Mouse (Mus musculus) limb, embryonic 10.5 days (tissue): ENCODE data around the gene Rtn4rl2. TPM values are rescaled to one million over a fixed set of nuclear protein-coding genes. Genes with fewer than 3 reads are reported as not detected.

Source experiments
- DNase-seq: peaks from one replicate; pipeline ENCODE4 v3.0.0-alpha.2; 2017; ENCODE audit warnings: low spot score
- H3K27ac ChIP-seq: fragments of 300-500 bp; sonication (generic); 2 replicates; pipeline ENCODE4 v1.5.1; 2016; ENCODE audit warnings: mild to moderate bottlenecking
- H3K27me3 ChIP-seq: fragments of 300-500 bp; sonication (generic); 2 replicates; pipeline ENCODE4 v1.6.1; 2016; ENCODE audit warnings: low read depth, mild to moderate bottlenecking; ENCODE audit not compliant: poor library complexity, severe bottlenecking
- H3K36me3 ChIP-seq: fragments of 300-500 bp; sonication (generic); 2 replicates; pipeline ENCODE4 v1.6.1; 2016; ENCODE audit warnings: mild to moderate bottlenecking, moderate library complexity
- H3K4me1 ChIP-seq: fragments of 300-500 bp; sonication (generic); 2 replicates; pipeline ENCODE4 v1.6.1; 2016
- H3K4me3 ChIP-seq: fragments of 300-500 bp; sonication (generic); 2 replicates; pipeline ENCODE4 v1.5.1; 2016; ENCODE audit warnings: mild to moderate bottlenecking, moderate library complexity
- H3K9me3 ChIP-seq: fragments of 300-500 bp; sonication (generic); replicated peaks from 2 replicates; pipeline ENCODE4 v1.6.1; 2016; ENCODE audit warnings: mild to moderate bottlenecking
- WGBS: fragments of 180-500 bp; shearing (Covaris S2); methylation state at CpG from one replicate; pipeline ENCODE4 v1.1.7; 2016; 5-methylcytosine and 5-hydroxymethylcytosine counted together
- microRNA-seq: library from miRNA; unstranded; fragments of <30 nt; microRNA quantifications from one replicate; pipeline ENCODE4, GENCODE M21; 2017
- polyA plus RNA-seq: library from polyadenylated mRNA; unstranded; fragments of >200 nt; fragmentation: Nextera tagmentation; extraction: Ambion mirVana; gene quantifications from 2 replicates; pipeline ENCODE4 v1.2.1, GENCODE M21; 2016

The Rtn4rl2 gene
- polyA plus RNA-seq, 1 experiment from 2014 or later = 1.0 TPM

- Histone ChIP-seq H3K36me3 (0 out of 2 replicates have a peak, but pooled peaks cover 2% of the 10 kb centered on the region), H3K27me3 (peaks cover 22% of the 10 kb centered on the region; the same call in 1 of the 2 replicates), H3K27ac (no peak overlapping the region), H3K9me3 (no peaks in the 10 kb centered on the region), H3K4me3 (peak overlapping the region; percentile 82; the same call in 1 of the 2 replicates), H3K4me1 (peaks cover 37% of the 10 kb centered on the region)
- WGBS = 22% methylated on average over 9 of the region's 9 CpGs
- no peak for DNase-seq
These were observed 48.5 kb downstream of the Rtn4rl2 start for GRCm38 (mm10) chr2:84837817-84838592.

GRCm38 (mm10) chr2:84837107-84837506, 49.4 kb downstream of the Rtn4rl2 start:
- Histone ChIP-seq H3K4me1 (peaks cover 36% of the 10 kb centered on the region), H3K36me3 (no peaks in the 10 kb centered on the region), H3K27me3 (peaks cover 22% of the 10 kb centered on the region; the same call in 1 of the 2 replicates), H3K9me3 (no peaks in the 10 kb centered on the region), H3K4me3 (no peak overlapping the region), H3K27ac (no peak overlapping the region)
- WGBS = 46% methylated on average over 8 of the region's 8 CpGs
- DNase-seq = no peak

GRCm38 (mm10) chr2:84831666-84832391, 54.7 kb downstream of the Rtn4rl2 start:
- peak; percentile 86 for DNase-seq
- peaks cover 16% of the 10 kb centered on the region for H3K4me1 ChIP-seq
- peaks cover 6% of the 10 kb centered on the region; the same call in 1 of the 2 replicates for H3K27me3 ChIP-seq
- no peaks in the 10 kb centered on the region for H3K9me3 ChIP-seq
- peaks cover 27% of the 10 kb centered on the region for H3K36me3 ChIP-seq
- no peak overlapping the region for H3K4me3 ChIP-seq
- WGBS = 36% methylated on average over 10 of the region's 10 CpGs
- no peak overlapping the region for H3K27ac ChIP-seq

GRCm38 (mm10) chr2:84827283-84827920, 59.1 kb downstream of the Rtn4rl2 start:
- Histone ChIP-seq H3K27me3 (no peaks in the 10 kb centered on the region), H3K27ac (peak overlapping the region; percentile 78), H3K36me3 (peaks cover 27% of the 10 kb centered on the region), H3K4me3 (peak overlapping the region; percentile 74), H3K9me3 (no peaks in the 10 kb centered on the region), H3K4me1 (peaks cover 33% of the 10 kb centered on the region)
- WGBS = under 1% methylated on average over 29 of the region's 29 CpGs
- peak; percentile 38 for DNase-seq

- H3K27ac ChIP-seq = peak within 1 kb of the TSS; percentile 78
- under 1% methylated on average over 34 of the region's 34 CpGs for WGBS
These were observed 59.8 kb downstream of the Rtn4rl2 start, which contains the start of gene Timm10 for GRCm38 (mm10) chr2:84826488-84827282. Gene Timm10 (plus strand): TSS chr2:84826997.

GRCm38 (mm10) chr2:84823237-84823636, 63.3 kb downstream of the Rtn4rl2 start:
- Histone ChIP-seq H3K9me3 (no peaks in the 10 kb centered on the region), H3K27ac (peak overlapping the region; percentile 72), H3K36me3 (no peaks in the 10 kb centered on the region), H3K4me1 (peaks cover 30% of the 10 kb centered on the region), H3K27me3 (no peaks in the 10 kb centered on the region; the same call in 1 of the 2 replicates), H3K4me3 (no peak overlapping the region)
- 46% methylated on average over 2 of the region's 2 CpGs for WGBS
- DNase-seq = no peak

More at GRCm38 (mm10) chr2:84826488-84827282, 59.8 kb downstream of the Rtn4rl2 start, which contains the start of gene Timm10:
- Histone ChIP-seq H3K9me3 (no peaks in the 10 kb centered on the region), H3K4me3 (peak within 1 kb of the TSS; percentile 74), H3K36me3 (peaks cover 27% of the 10 kb centered on the region), H3K4me1 (peaks cover 30% of the 10 kb centered on the region), H3K27me3 (no peaks in the 10 kb centered on the region)
- DNase-seq = peak; percentile 89

GRCm38 (mm10) chr2:84822552-84822951, 64.0 kb downstream of the Rtn4rl2 start, which contains the start of gene Smtnl1:
Gene Smtnl1 (minus strand): TSS chr2:84822652.
- H3K4me1 ChIP-seq = peaks cover 23% of the 10 kb centered on the region
- no peak within 1 kb of the TSS for H3K4me3 ChIP-seq
- H3K27me3 ChIP-seq = no peaks in the 10 kb centered on the region; the same call in 1 of the 2 replicates
- DNase-seq = no peak
- peak within 1 kb of the TSS; percentile 72 for H3K27ac ChIP-seq
- H3K36me3 ChIP-seq = no peaks in the 10 kb centered on the region
- 69% methylated on average over 13 of the region's 13 CpGs for WGBS
- H3K9me3 ChIP-seq = no peaks in the 10 kb centered on the region

Small RNA genes within 50 kb of the gene (microRNA-seq; reads per million reads assigned to microRNA genes)
- gene Gm24332 = not detected

Other genes starting within 250 kb of the Rtn4rl2 start
- 38.2 and 40.0 TPM in 2 replicates for gene Ctnnd1, start 235.9 kb downstream of the Rtn4rl2 start, polyA plus RNA-seq
- 0.20 and 0.58 TPM in 2 replicates for gene Btbd18, start 227.6 kb downstream of the Rtn4rl2 start, polyA plus RNA-seq
- 507 and 566 TPM in 2 replicates for gene Selenoh, start 215.9 kb downstream of the Rtn4rl2 start, polyA plus RNA-seq
- gene Gm28635, start 208.7 kb downstream of the Rtn4rl2 start, polyA plus RNA-seq = not detected in 2 replicates
- gene Med19, start 208.3 kb downstream of the Rtn4rl2 start, polyA plus RNA-seq = 41.1 and 43.4 TPM in 2 replicates
- gene Tmx2, start 207.6 kb downstream of the Rtn4rl2 start, polyA plus RNA-seq = 115 and 132 TPM in 2 replicates
- gene Zdhhc5, start 171.5 kb downstream of the Rtn4rl2 start, polyA plus RNA-seq = 33.7 and 34.3 TPM in 2 replicates
- gene Clp1, start 159.4 kb downstream of the Rtn4rl2 start, polyA plus RNA-seq = 57.8 and 58.8 TPM in 2 replicates
- 5.7 and 9.6 TPM in 2 replicates for gene Ypel4, start 152.7 kb downstream of the Rtn4rl2 start, polyA plus RNA-seq
- 7.6 and 8.2 TPM in 2 replicates for gene Gm19426, start 143.1 kb downstream of the Rtn4rl2 start, polyA plus RNA-seq
- gene Serping1, start 111.3 kb downstream of the Rtn4rl2 start, polyA plus RNA-seq = 9.3 and 10.8 TPM in 2 replicates
- 17.6 and 19.2 TPM in 2 replicates for gene Ube2l6, start 87.9 kb downstream of the Rtn4rl2 start, polyA plus RNA-seq
- 0.11 and 0.56 TPM in 2 replicates for gene Smtnl1, start 64.1 kb downstream of the Rtn4rl2 start, polyA plus RNA-seq
- 64.5 and 71.0 TPM in 2 replicates for gene Timm10, start 59.7 kb downstream of the Rtn4rl2 start, polyA plus RNA-seq
- gene Slc43a1, start 47.9 kb downstream of the Rtn4rl2 start, polyA plus RNA-seq = 36.6 and 42.6 TPM in 2 replicates
- 30.4 and 32.8 TPM in 2 replicates for gene Slc43a3, start 49.9 kb upstream of the Rtn4rl2 start, polyA plus RNA-seq
- gene Prg2, start 93.8 kb upstream of the Rtn4rl2 start, polyA plus RNA-seq = 0.18 TPM in 1 of 2 replicates, not detected in the other
- 0.15 TPM in 1 of 2 replicates, not detected in the other for gene Prg3, start 101.5 kb upstream of the Rtn4rl2 start, polyA plus RNA-seq
- gene Ssrp1, start 150.5 kb upstream of the Rtn4rl2 start, polyA plus RNA-seq = 421 and 433 TPM in 2 replicates
- gene P2rx3, start 150.8 kb upstream of the Rtn4rl2 start, polyA plus RNA-seq = 2.1 and 2.8 TPM in 2 replicates
- 28.7 and 32.0 TPM in 2 replicates for gene Tnks1bp1, start 161.3 kb upstream of the Rtn4rl2 start, polyA plus RNA-seq
- gene Aplnr, start 249.5 kb upstream of the Rtn4rl2 start, polyA plus RNA-seq = 32.9 and 40.6 TPM in 2 replicates